Mouse (Mus musculus) neural tube, embryonic 11.5 days (tissue): ENCODE results near the gene Nol3. TPM values are rescaled to one million over a fixed set of nuclear protein-coding genes. Genes with fewer than 3 reads are reported as not detected.

ENCODE experiments used
- ATAC-seq: fragments of 200-750 bp; cut with Nextera tagmentation; 2 replicates; pipeline ENCODE4 v1.8.0; 2017; ENCODE audit warnings: moderate number of reproducible peaks, mild to moderate bottlenecking, moderate TSS enrichment, moderate library complexity; ENCODE audit not compliant: insufficient read depth, low FRiP score, low TSS enrichment
- DNase-seq: peaks from one replicate; pipeline ENCODE4 v3.0.0-alpha.2; 2015; ENCODE audit warnings: low spot score
- H3K27ac ChIP-seq: fragments of 300-500 bp; sonication (generic); 2 replicates; pipeline ENCODE4 v1.5.1; 2014; ENCODE audit warnings: low read depth, mild to moderate bottlenecking, low read length
- H3K27me3 ChIP-seq: fragments of 300-500 bp; sonication (generic); 2 replicates; pipeline ENCODE4 v1.6.1; 2014; ENCODE audit warnings: mild to moderate bottlenecking, low read length, mixed read lengths; ENCODE audit not compliant: control insufficient read depth, insufficient read depth
- H3K36me3 ChIP-seq: fragments of 300-500 bp; sonication (generic); 2 replicates; pipeline ENCODE4 v1.6.1; 2014; ENCODE audit warnings: mild to moderate bottlenecking, low read length, moderate library complexity, mixed read lengths; ENCODE audit not compliant: control insufficient read depth, insufficient read depth
- H3K4me1 ChIP-seq: fragments of 300-500 bp; sonication (generic); 2 replicates; pipeline ENCODE4 v1.6.1; 2014; ENCODE audit warnings: low read length, mixed read lengths; ENCODE audit not compliant: control insufficient read depth, insufficient read depth
- H3K4me2 ChIP-seq: fragments of 300-500 bp; sonication (generic); 2 replicates; pipeline ENCODE4 v1.6.1; 2014; ENCODE audit warnings: low read depth, mild to moderate bottlenecking, moderate library complexity
- H3K4me3 ChIP-seq: fragments of 300-500 bp; sonication (generic); 2 replicates; pipeline ENCODE4 v1.5.1; 2014; ENCODE audit warnings: low read depth, low read length
- H3K9ac ChIP-seq: fragments of 300-500 bp; sonication (generic); 2 replicates; pipeline ENCODE4 v1.6.1; 2014; ENCODE audit warnings: mild to moderate bottlenecking, low read length
- H3K9me3 ChIP-seq: fragments of 300-500 bp; sonication (generic); 2 replicates; pipeline ENCODE4 v1.6.1; 2016; ENCODE audit warnings: low read length; ENCODE audit not compliant: control insufficient read depth
- WGBS: fragments of 180-500 bp; shearing (Covaris S2); extraction: QIAGEN DNeasy Blood & Tissue Kit; methylation state at CpG from one replicate; pipeline ENCODE4 v1.1.7; 2014; 5-methylcytosine and 5-hydroxymethylcytosine counted together
- polyA plus RNA-seq: library from polyadenylated mRNA; unstranded; fragments of >200 nt; fragmentation: Nextera tagmentation; extraction: Ambion mirVana; gene quantifications from 2 replicates; pipeline ENCODE4 v1.2.1, GENCODE M21; 2014

Gene Nol3
- polyA plus RNA-seq, 1 experiment from 2014 or later = 3.5 TPM

GRCm38 (mm10) chr8:105269075-105269458 is 6.9 kb upstream of the Nol3 start:
- Histone ChIP-seq H3K27ac (no peak overlapping the region), H3K9me3 (no peaks in the 10 kb centered on the region; the same call in 1 of the 2 replicates), H3K9ac (no peak overlapping the region), H3K36me3 (no peaks in the 10 kb centered on the region), H3K27me3 (peaks cover 98% of the 10 kb centered on the region), H3K4me2 (peak overlapping the region; percentile 70), H3K4me1 (peaks cover 10% of the 10 kb centered on the region; the same call in 1 of the 2 replicates), H3K4me3 (peak overlapping the region; percentile 41)
- DNase-seq (no peak), ATAC-seq (0 out of 2 replicates have a peak, but pooled peaks have one; percentile 1)
- WGBS = under 1% methylated on average over 10 of the region's 10 CpGs

GRCm38 (mm10) chr8:105269461-105269947 is 6.4 kb upstream of the Nol3 start, which contains the start of gene Hsf4:
TSS of gene Hsf4 (plus strand) at chr8:105269801.
- ATAC-seq = no peak; the same call in 1 of the 2 replicates
- Histone ChIP-seq H3K36me3 (no peaks in the 10 kb centered on the region), H3K27me3 (peaks cover 98% of the 10 kb centered on the region), H3K9me3 (no peaks in the 10 kb centered on the region; the same call in 1 of the 2 replicates), H3K4me1 (peaks cover 10% of the 10 kb centered on the region; the same call in 1 of the 2 replicates), H3K9ac (peak within 1 kb of the TSS; percentile 2; the same call in 1 of the 2 replicates), H3K27ac (no peak within 1 kb of the TSS), H3K4me2 (peak within 1 kb of the TSS; percentile 70), H3K4me3 (peak within 1 kb of the TSS; percentile 41)
- under 1% methylated on average over 42 of the region's 42 CpGs for WGBS
- peak; percentile 41 for DNase-seq

- Histone ChIP-seq H3K9ac (no peak overlapping the region; the same call in 1 of the 2 replicates), H3K36me3 (no peaks in the 10 kb centered on the region), H3K27ac (no peak overlapping the region), H3K4me1 (peaks cover 10% of the 10 kb centered on the region; the same call in 1 of the 2 replicates), H3K4me3 (peak overlapping the region; percentile 41), H3K4me2 (peak overlapping the region; percentile 70; the same call in 1 of the 2 replicates), H3K27me3 (peaks cover 99% of the 10 kb centered on the region), H3K9me3 (no peaks in the 10 kb centered on the region; the same call in 1 of the 2 replicates)
- WGBS = 1% methylated on average over 39 of the region's 39 CpGs
- DNase-seq (no peak), ATAC-seq (no peak)
Measured at GRCm38 (mm10) chr8:105270101-105270915, 5.6 kb upstream of the Nol3 start.

- Histone ChIP-seq H3K4me3 (no peak overlapping the region), H3K27ac (no peak overlapping the region), H3K36me3 (no peaks in the 10 kb centered on the region), H3K4me2 (no peak overlapping the region), H3K9me3 (no peaks in the 10 kb centered on the region; the same call in 1 of the 2 replicates), H3K9ac (no peak overlapping the region), H3K4me1 (peaks cover 10% of the 10 kb centered on the region; the same call in 1 of the 2 replicates), H3K27me3 (peaks cover 99% of the 10 kb centered on the region)
- no peak for DNase-seq
- no peak for ATAC-seq
- WGBS = 3% methylated on average over 11 of the region's 11 CpGs
Measured at GRCm38 (mm10) chr8:105270916-105271186, 5.1 kb upstream of the Nol3 start.

GRCm38 (mm10) chr8:105275387-105275786 is 553 bp upstream of the Nol3 start:
- DNase-seq (no peak), ATAC-seq (no peak)
- WGBS = 6% methylated on average over 11 of the region's 11 CpGs
- 0 out of 2 replicates have a peak, but pooled peaks cover 2% of the 10 kb centered on the region for H3K4me1 ChIP-seq
- H3K27ac ChIP-seq = no peak overlapping the region
- H3K36me3 ChIP-seq = no peaks in the 10 kb centered on the region
- H3K4me3 ChIP-seq = no peak overlapping the region
- H3K27me3 ChIP-seq = peaks cover 98% of the 10 kb centered on the region
- H3K4me2 ChIP-seq = peak overlapping the region; percentile 3; the same call in 1 of the 2 replicates
- no peak overlapping the region for H3K9ac ChIP-seq
- H3K9me3 ChIP-seq = no peaks in the 10 kb centered on the region

GRCm38 (mm10) chr8:105276292-105277120 is 566 bp downstream of the Nol3 start:
- H3K27me3 ChIP-seq = peaks cover 90% of the 10 kb centered on the region
- H3K4me3 ChIP-seq = peak overlapping the region; percentile 36
- no peak overlapping the region for H3K27ac ChIP-seq
- no peaks in the 10 kb centered on the region for H3K36me3 ChIP-seq
- H3K9ac ChIP-seq = peak overlapping the region; percentile 53
- H3K9me3 ChIP-seq = no peaks in the 10 kb centered on the region
- ATAC-seq = peak; percentile 60
- 3% methylated on average over 30 of the region's 30 CpGs for WGBS
- 0 out of 2 replicates have a peak, but pooled peaks cover 2% of the 10 kb centered on the region for H3K4me1 ChIP-seq
- peak overlapping the region; percentile 63 for H3K4me2 ChIP-seq
- DNase-seq = peak; percentile 72

GRCm38 (mm10) chr8:105278911-105279334 is 3.0 kb downstream of the Nol3 start:
- H3K27me3 ChIP-seq = peaks cover 68% of the 10 kb centered on the region
- H3K9ac ChIP-seq = no peak overlapping the region
- ATAC-seq (0 out of 2 replicates have a peak, but pooled peaks have one; percentile 2), DNase-seq (peak; percentile 33)
- 0 out of 2 replicates have a peak, but pooled peaks cover 2% of the 10 kb centered on the region for H3K4me1 ChIP-seq
- 0 out of 2 replicates have a peak, but pooled peaks cover 4% of the 10 kb centered on the region for H3K36me3 ChIP-seq
- H3K27ac ChIP-seq = no peak overlapping the region
- no peak overlapping the region for H3K4me2 ChIP-seq
- 0 out of 2 replicates have a peak overlapping the region, but pooled peaks have one; percentile 7 for H3K4me3 ChIP-seq
- 3% methylated on average over 27 of the region's 28 CpGs for WGBS
- H3K9me3 ChIP-seq = no peaks in the 10 kb centered on the region

GRCm38 (mm10) chr8:105280567-105280966 is 4.6 kb downstream of the Nol3 start:
- Histone ChIP-seq H3K4me1 (0 out of 2 replicates have a peak, but pooled peaks cover 2% of the 10 kb centered on the region), H3K27ac (no peak overlapping the region), H3K36me3 (0 out of 2 replicates have a peak, but pooled peaks cover 4% of the 10 kb centered on the region), H3K27me3 (peaks cover 52% of the 10 kb centered on the region), H3K9me3 (no peaks in the 10 kb centered on the region), H3K4me3 (no peak overlapping the region), H3K9ac (no peak overlapping the region), H3K4me2 (no peak overlapping the region)
- no peak for DNase-seq
- ATAC-seq = no peak
- 65% methylated on average over 3 of the region's 3 CpGs for WGBS
